Mouse (Mus musculus) forebrain, embryonic 14.5 days (tissue): ENCODE measurements around the gene 4930467E23Rik. TPM values are rescaled to one million over a fixed set of nuclear protein-coding genes. Genes with fewer than 3 reads are reported as not detected.
"Not testable (repeated sequence)": the region's sequence is repeated elsewhere in the genome, so short reads cannot be mapped to it uniquely, and the experiment has no call there.

Source experiments
- ATAC-seq: fragments of 200-750 bp; cut with Nextera tagmentation; 2 replicates; pipeline ENCODE4 v1.8.0; 2017; ENCODE audit warnings: mild to moderate bottlenecking, moderate library complexity
- DNase-seq: peaks from one replicate; pipeline ENCODE4 v3.0.0-alpha.2; 2015; ENCODE audit warnings: low spot score
- H3K27ac ChIP-seq: fragments of 300-500 bp; sonication (generic); 2 replicates; pipeline ENCODE4 v1.5.1; 2014; ENCODE audit warnings: low read depth, mild to moderate bottlenecking, control low read depth, low read length, moderate library complexity
- H3K27me3 ChIP-seq: fragments of 300-500 bp; sonication (generic); replicated peaks from 2 replicates; pipeline ENCODE4 v1.6.1; 2014; ENCODE audit warnings: low read length, control low read depth, mixed read lengths; ENCODE audit not compliant: control insufficient read depth, insufficient read depth
- H3K36me3 ChIP-seq: fragments of 300-500 bp; sonication (generic); 2 replicates; pipeline ENCODE4 v1.6.1; 2014; ENCODE audit warnings: low read length, control low read depth; ENCODE audit not compliant: control insufficient read depth, insufficient read depth
- H3K4me1 ChIP-seq: fragments of 300-500 bp; sonication (generic); 2 replicates; pipeline ENCODE4 v1.6.1; 2014; ENCODE audit warnings: antibody characterized with exemption, low read length, control low read depth; ENCODE audit not compliant: control insufficient read depth, insufficient read depth
- H3K4me2 ChIP-seq: fragments of 300-500 bp; sonication (generic); 2 replicates; pipeline ENCODE4 v1.6.1; 2014; ENCODE audit warnings: mild to moderate bottlenecking, control low read depth, low read length
- H3K4me3 ChIP-seq: fragments of 300-500 bp; sonication (generic); 2 replicates; pipeline ENCODE4 v1.5.1; 2014; ENCODE audit warnings: low read depth, low read length, control low read depth
- H3K9ac ChIP-seq: fragments of 300-500 bp; sonication (generic); 2 replicates; pipeline ENCODE4 v1.6.1; 2014; ENCODE audit warnings: mild to moderate bottlenecking, low read length, control low read depth, moderate library complexity
- H3K9me3 ChIP-seq: fragments of 300-500 bp; sonication (generic); replicated peaks from 2 replicates; pipeline ENCODE4 v1.6.1; 2016; ENCODE audit warnings: low read length, control low read depth, mixed read lengths; ENCODE audit not compliant: control insufficient read depth
- WGBS: fragments of 180-500 bp; shearing (Covaris S2); extraction: QIAGEN DNeasy Blood & Tissue Kit; methylation state at CpG from one replicate; pipeline ENCODE4 v1.1.7; 2014; 5-methylcytosine and 5-hydroxymethylcytosine counted together
- polyA plus RNA-seq: library from polyadenylated mRNA; unstranded; fragments of >200 nt; fragmentation: Nextera tagmentation; extraction: Ambion mirVana; gene quantifications from 2 replicates; pipeline ENCODE4 v1.2.1, GENCODE M21; 2014

Gene 4930467E23Rik
- polyA plus RNA-seq, 1 experiment from 2014 or later = not detected

DNA sequence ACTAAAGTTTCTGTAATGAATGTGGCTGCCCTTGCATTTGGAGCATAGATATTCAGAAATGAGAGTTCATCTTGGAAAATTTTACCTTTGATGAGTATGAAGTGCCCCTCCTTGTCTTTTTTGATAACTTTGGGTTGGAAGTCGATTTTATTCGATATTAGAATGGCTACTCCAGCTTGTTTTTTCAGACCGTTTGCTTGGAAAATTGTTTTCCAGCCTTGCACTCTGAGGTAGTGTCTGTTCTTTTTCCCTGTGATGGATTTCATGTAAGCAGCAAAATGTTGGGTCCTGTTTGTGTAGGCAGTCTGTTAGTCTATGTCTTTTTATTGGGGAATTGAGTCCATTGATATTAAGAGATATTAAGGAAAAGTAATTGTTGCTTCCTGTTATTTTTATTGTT, 14.1 kb upstream of the 4930467E23Rik start:
- H3K9me3 ChIP-seq, ATAC-seq, H3K27me3 ChIP-seq, H3K4me2 ChIP-seq, H3K36me3 ChIP-seq, H3K4me1 ChIP-seq, H3K4me3 ChIP-seq, DNase-seq, H3K27ac ChIP-seq, H3K9ac ChIP-seq: not testable (repeated sequence)
- WGBS = 90% methylated on average over 3 of the region's 3 CpGs

DNA sequence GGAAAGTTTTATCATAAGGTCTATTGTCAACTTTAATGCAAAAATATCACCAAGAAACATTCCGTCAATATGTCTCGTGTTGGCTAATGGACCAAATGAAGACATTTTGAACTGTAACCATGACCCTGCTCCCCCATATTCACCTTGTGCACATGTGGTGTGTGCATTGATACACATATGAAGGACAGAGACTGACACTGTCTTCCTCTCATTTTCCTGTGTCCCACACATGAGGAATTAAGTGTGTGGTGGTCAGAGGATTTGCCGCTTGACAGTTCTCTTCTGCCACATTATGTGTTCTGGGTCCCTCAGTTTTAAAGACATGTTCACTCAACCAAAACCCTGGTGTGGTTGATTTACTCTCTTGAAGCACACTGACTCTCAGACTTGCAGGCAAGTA, 11.5 kb upstream of the 4930467E23Rik start:
- H3K36me3 ChIP-seq, H3K4me2 ChIP-seq, H3K9me3 ChIP-seq, H3K9ac ChIP-seq, H3K27ac ChIP-seq, H3K27me3 ChIP-seq, DNase-seq, H3K4me3 ChIP-seq, H3K4me1 ChIP-seq, ATAC-seq: not testable (repeated sequence)
- 93% methylated on average over 3 of the region's 3 CpGs for WGBS

DNA sequence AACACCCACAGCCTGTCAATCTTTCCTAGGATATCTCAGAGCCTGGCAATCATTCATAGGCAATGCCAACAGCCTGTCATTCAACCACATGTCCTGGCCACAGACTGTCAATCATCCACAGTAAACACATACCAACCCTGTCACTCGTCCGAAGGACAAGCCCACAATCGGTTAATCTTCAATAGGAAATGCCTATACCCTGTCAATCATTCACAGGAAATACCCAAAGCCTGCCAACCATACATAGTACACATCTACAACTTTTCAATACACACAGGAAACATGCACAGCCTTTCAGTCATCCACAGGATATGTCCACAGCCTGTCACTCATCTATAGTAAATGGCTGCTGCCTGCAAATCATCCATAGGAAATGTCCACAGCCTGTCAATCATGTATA, 9.9 kb upstream of the 4930467E23Rik start:
- H3K9ac ChIP-seq, H3K36me3 ChIP-seq, H3K4me3 ChIP-seq, H3K27ac ChIP-seq, H3K4me1 ChIP-seq, H3K4me2 ChIP-seq, H3K9me3 ChIP-seq, H3K27me3 ChIP-seq, ATAC-seq, DNase-seq: not testable (repeated sequence)
- 54% methylated on average over 3 of the region's 3 CpGs for WGBS

DNA sequence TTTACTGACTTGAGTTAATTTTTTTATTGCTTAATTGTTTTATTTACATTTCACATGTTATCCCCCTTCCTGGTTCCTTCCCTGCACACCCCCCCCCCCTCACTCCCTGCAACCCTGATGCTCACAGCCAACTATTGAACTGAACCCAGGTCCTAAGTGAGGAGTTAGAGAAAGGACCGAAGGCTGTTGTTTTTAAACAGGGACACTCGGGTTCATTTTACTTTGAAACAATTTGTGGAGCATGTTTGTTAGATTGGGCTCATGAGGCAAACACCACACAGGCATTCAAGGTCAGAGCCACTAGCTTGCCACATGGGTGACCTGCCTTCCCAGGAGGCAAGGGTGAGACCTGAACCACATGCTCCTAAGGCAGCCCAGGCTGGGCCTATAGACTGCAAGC, 4.5 kb upstream of the 4930467E23Rik start:
- 66% methylated on average over 2 of the region's 2 CpGs for WGBS
- not testable (repeated sequence) for H3K4me1 ChIP-seq, H3K36me3 ChIP-seq, ATAC-seq, DNase-seq, H3K9me3 ChIP-seq, H3K4me3 ChIP-seq, H3K4me2 ChIP-seq, H3K27me3 ChIP-seq, H3K9ac ChIP-seq, H3K27ac ChIP-seq

DNA sequence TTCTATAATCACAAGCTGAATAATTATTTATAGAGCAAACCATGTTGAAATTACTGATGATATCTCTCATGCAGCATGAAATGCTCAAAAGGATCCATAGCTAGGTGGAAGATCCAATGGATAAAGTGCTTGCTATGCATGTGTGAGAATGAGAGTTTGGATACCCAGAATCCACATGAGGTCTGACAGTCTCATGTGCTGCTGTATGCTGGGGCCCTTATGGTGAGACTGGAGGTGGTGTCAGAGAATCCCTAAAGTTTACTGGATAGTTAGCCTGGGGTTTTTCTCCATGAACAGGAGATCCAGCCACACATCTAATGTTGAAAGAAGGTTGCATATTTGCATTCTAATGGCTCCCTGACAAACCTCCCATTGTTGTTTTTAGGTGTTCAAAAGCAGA, 22.4 kb downstream of the 4930467E23Rik start:
- not testable (repeated sequence) for H3K9ac ChIP-seq, H3K4me1 ChIP-seq, H3K4me2 ChIP-seq, H3K4me3 ChIP-seq, H3K27me3 ChIP-seq, ATAC-seq, H3K36me3 ChIP-seq, H3K27ac ChIP-seq, DNase-seq, H3K9me3 ChIP-seq

DNA sequence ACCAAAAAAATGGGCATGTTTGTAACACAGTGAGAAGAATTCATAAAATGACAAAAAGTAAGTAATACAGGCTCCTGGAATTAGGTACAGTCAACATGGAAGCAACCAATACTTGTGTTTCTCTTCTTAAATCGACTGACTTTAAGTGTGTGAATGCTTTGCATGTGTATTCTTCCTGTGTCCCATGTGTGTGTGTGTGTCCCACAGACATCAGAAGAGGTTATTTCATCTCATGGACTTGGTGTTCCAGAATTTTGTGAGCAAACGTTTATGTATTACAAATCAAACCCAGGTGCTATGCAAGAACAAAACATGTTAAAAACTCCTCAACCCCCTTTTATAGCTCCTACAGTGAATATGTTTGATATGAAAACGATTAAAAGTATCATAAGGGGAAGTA, 24.8 kb downstream of the 4930467E23Rik start:
- H3K27me3 ChIP-seq, H3K4me2 ChIP-seq, ATAC-seq, DNase-seq, H3K9ac ChIP-seq, H3K36me3 ChIP-seq, H3K27ac ChIP-seq, H3K9me3 ChIP-seq, H3K4me1 ChIP-seq, H3K4me3 ChIP-seq: not testable (repeated sequence)
- WGBS = 67% methylated on average over 2 of the region's 3 CpGs

GRCm38 (mm10) chr8:19754961-19755360, 25.6 kb downstream of the 4930467E23Rik start:
- H3K27me3 ChIP-seq, H3K4me3 ChIP-seq, DNase-seq, H3K4me2 ChIP-seq, H3K4me1 ChIP-seq, H3K9me3 ChIP-seq, H3K9ac ChIP-seq, H3K36me3 ChIP-seq, ATAC-seq, H3K27ac ChIP-seq: not testable (repeated sequence)
- 68% methylated on average over 3 of the region's 3 CpGs for WGBS

DNA sequence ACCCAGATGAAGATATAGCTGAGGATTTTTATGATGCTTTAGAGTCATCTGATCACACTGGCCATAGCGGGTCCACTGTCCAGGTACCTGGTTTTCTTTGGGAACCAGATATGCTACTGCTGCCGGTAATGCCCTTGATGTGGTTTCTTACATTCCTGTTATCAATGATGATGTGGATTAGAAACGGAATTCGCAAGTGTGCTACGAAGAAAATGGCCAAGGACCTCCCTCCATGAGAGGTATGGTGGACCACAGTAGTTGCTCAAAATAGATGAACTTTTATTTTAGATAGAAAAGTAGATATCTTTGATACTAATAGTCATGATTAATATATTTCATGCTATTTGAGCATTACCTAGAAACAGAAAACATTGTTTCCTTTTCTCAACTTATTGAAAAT, 32.3 kb downstream of the 4930467E23Rik start:
- not testable (repeated sequence) for ATAC-seq, H3K4me2 ChIP-seq, H3K9me3 ChIP-seq, H3K27me3 ChIP-seq, H3K4me1 ChIP-seq, H3K4me3 ChIP-seq, H3K27ac ChIP-seq, H3K9ac ChIP-seq, H3K36me3 ChIP-seq, DNase-seq
- 84% methylated on average over 4 of the region's 5 CpGs for WGBS

- H3K9ac ChIP-seq, DNase-seq, H3K4me1 ChIP-seq, ATAC-seq, H3K4me3 ChIP-seq, H3K27ac ChIP-seq, H3K4me2 ChIP-seq, H3K36me3 ChIP-seq, H3K9me3 ChIP-seq, H3K27me3 ChIP-seq: not testable (repeated sequence)
- 71% methylated on average over 4 of the region's 4 CpGs for WGBS
Observed at GRCm38 (mm10) chr8:19762860-19763592, 33.6 kb downstream of the 4930467E23Rik start.
